Mouse (Mus musculus): ENCODE measurements around the gene 4930550C14Rik. TPM values are rescaled to one million over a fixed set of nuclear protein-coding genes. Genes with fewer than 3 reads are reported as not detected.

Gene 4930550C14Rik
- polyA plus RNA-seq, 1 experiment from 2014 or later: 0.16 TPM

- WGBS: 92% methylated on average over 5 of the region's 5 CpGs
- no peak overlapping the region for H3K4me2 ChIP-seq (ENCODE audit: low read depth, low read length)
- no peaks in the 10 kb centered on the region for H3K27me3 ChIP-seq (ENCODE audit: control insufficient read depth, insufficient read depth, low read length)
- ATAC-seq (ENCODE audit: low read depth): no peak
- H3K4me1 ChIP-seq (ENCODE audit: control insufficient read depth, insufficient read depth, low read length): no peaks in the 10 kb centered on the region
- H3K27ac ChIP-seq (ENCODE audit: low read depth, low read length): no peak overlapping the region
- H3K9me3 ChIP-seq (ENCODE audit: control insufficient read depth, low read length): no peaks in the 10 kb centered on the region
- no peak overlapping the region for H3K4me3 ChIP-seq (ENCODE audit: low read depth, low read length)
- no peaks in the 10 kb centered on the region for H3K36me3 ChIP-seq (ENCODE audit: control insufficient read depth, insufficient read depth, low read length)
- H3K9ac ChIP-seq (replicated peaks; ENCODE audit: low read depth, low read length): no peak overlapping the region
These were observed 21.0 kb upstream of the 4930550C14Rik start for GRCm38 (mm10) chr9:53381113-53381615.

DNA sequence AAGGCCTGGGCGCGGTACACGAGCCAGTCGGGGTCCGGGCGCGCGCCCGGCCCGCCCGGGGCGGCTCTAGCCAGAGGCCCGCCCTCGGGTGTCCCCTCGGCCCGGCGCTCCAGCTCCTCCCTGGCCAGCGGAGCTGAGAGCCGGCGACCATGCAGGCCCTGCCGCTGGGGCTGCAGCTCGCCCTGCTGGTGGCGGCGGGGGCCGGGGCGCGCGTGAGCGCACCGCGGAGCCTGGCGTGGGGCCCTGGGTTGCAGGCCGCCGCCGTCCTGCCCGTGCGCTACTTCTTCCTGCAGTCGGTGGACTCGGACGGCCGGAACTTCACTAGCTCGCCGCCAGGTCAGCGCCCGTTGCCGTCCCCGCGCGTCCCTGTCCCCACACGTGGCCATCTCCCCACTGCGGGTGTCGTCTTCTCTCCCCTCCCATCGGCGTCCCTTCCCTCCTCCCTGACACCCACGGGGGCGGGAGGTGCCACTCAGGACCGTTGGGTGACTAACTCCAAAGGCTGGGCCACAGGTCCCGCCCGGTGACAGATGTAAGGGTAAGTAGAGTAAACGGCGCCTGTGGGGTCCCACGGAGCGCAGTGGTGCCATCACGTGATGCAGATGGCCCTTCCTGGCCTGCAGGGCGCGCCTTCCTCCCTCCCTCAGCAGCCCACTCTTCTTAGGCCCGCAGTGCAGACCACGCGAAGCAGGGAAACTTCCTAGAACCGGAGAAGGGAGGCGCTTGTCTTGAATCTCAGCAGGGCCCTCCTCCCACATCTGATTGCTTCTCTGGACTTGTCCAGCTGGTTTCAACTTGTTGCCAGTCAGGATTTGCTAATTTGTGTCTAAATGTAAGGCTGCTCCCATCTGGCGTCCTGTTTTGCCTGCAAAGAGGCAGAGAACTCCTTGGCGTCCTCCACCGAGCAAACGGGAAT lies 17.9 kb upstream of the 4930550C14Rik start, which contains the start of gene Kdelc2:
Gene Kdelc2 (plus strand): TSS at position 75 of the 916 bp plus-strand sequence.
- Histone ChIP-seq H3K9ac (replicated peaks; ENCODE audit: low read depth, low read length) (peak within 1 kb of the TSS; percentile 55), H3K9me3 (ENCODE audit: control insufficient read depth, low read length) (no peaks in the 10 kb centered on the region), H3K36me3 (ENCODE audit: control insufficient read depth, insufficient read depth, low read length) (no peaks in the 10 kb centered on the region), H3K27ac (ENCODE audit: low read depth, low read length) (peak within 1 kb of the TSS; percentile 78), H3K4me3 (ENCODE audit: low read depth, low read length) (peak within 1 kb of the TSS; percentile 63), H3K4me2 (ENCODE audit: low read depth, low read length) (peak within 1 kb of the TSS; percentile 98), H3K27me3 (ENCODE audit: control insufficient read depth, insufficient read depth, low read length) (no peaks in the 10 kb centered on the region), H3K4me1 (ENCODE audit: control insufficient read depth, insufficient read depth, low read length) (no peaks in the 10 kb centered on the region)
- ATAC-seq (ENCODE audit: low read depth): peak; percentile 96
- under 1% methylated on average over 71 of the region's 75 CpGs for WGBS

GRCm38 (mm10) chr9:53384873-53385272 lies 17.3 kb upstream of the 4930550C14Rik start:
- peak overlapping the region; percentile 63 for H3K4me3 ChIP-seq (ENCODE audit: low read depth, low read length)
- H3K27ac ChIP-seq (ENCODE audit: low read depth, low read length): no peak overlapping the region; the same call in 1 of the 2 replicates
- no peak overlapping the region for H3K9ac ChIP-seq (replicated peaks; ENCODE audit: low read depth, low read length)
- peak overlapping the region; percentile 98 for H3K4me2 ChIP-seq (ENCODE audit: low read depth, low read length)
- H3K36me3 ChIP-seq (ENCODE audit: control insufficient read depth, insufficient read depth, low read length): no peaks in the 10 kb centered on the region
- H3K4me1 ChIP-seq (ENCODE audit: control insufficient read depth, insufficient read depth, low read length): no peaks in the 10 kb centered on the region
- no peaks in the 10 kb centered on the region for H3K9me3 ChIP-seq (ENCODE audit: control insufficient read depth, low read length)
- ATAC-seq (ENCODE audit: low read depth): peak; percentile 10; the same call in 1 of the 2 replicates
- H3K27me3 ChIP-seq (ENCODE audit: control insufficient read depth, insufficient read depth, low read length): no peaks in the 10 kb centered on the region
- WGBS: 14% methylated on average over 8 of the region's 8 CpGs

DNA sequence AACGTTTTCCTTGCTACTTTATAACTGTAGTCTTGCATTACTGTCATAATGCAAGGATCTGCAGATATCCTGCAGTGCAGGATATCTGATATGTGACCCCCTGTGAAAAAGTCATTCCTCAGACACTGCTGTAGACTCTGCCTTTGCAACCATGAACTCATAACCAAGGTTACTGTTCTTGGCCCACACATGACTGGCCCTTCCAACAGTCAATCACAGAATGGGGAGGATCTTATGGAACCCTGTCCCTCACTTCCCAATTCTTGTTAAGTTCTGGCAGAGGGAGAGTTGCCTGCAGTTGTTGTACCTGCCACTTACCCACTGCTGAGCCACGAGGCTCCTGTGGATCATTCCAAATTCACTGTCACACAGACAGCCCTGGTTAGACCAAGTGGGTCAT lies 14.7 kb upstream of the 4930550C14Rik start:
- H3K4me1 ChIP-seq (ENCODE audit: control insufficient read depth, insufficient read depth, low read length): no peaks in the 10 kb centered on the region
- H3K4me3 ChIP-seq (ENCODE audit: low read depth, low read length): no peak overlapping the region
- ATAC-seq (ENCODE audit: low read depth): no peak
- H3K4me2 ChIP-seq (ENCODE audit: low read depth, low read length): no peak overlapping the region
- H3K36me3 ChIP-seq (ENCODE audit: control insufficient read depth, insufficient read depth, low read length): no peaks in the 10 kb centered on the region
- 71% methylated on average over 2 of the region's 2 CpGs for WGBS
- H3K27me3 ChIP-seq (ENCODE audit: control insufficient read depth, insufficient read depth, low read length): no peaks in the 10 kb centered on the region
- no peak overlapping the region for H3K9ac ChIP-seq (replicated peaks; ENCODE audit: low read depth, low read length)
- no peak overlapping the region for H3K27ac ChIP-seq (ENCODE audit: low read depth, low read length)
- H3K9me3 ChIP-seq (ENCODE audit: control insufficient read depth, low read length): no peaks in the 10 kb centered on the region

DNA sequence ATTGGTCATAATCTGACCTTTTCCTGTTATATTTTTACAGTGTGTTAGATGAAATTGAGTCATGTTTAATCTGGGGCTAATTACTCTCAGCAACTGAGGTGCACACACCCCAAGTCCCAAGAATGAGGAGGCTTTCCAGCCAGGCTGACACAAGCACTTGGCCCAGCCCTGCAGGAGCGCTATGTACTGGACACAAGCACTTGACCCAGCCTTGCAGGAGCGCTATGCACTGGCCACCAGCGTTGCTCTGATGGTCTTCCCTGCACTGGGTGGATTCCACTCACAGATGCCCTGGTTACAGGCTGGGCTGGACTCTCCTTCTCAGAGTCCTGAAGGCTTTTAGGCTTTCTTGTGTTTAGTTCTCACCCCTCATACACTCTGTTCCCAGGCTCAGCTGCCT lies 13.0 kb upstream of the 4930550C14Rik start:
- no peaks in the 10 kb centered on the region for H3K27me3 ChIP-seq (ENCODE audit: control insufficient read depth, insufficient read depth, low read length)
- H3K9ac ChIP-seq (replicated peaks; ENCODE audit: low read depth, low read length): no peak overlapping the region
- no peak for ATAC-seq (ENCODE audit: low read depth)
- H3K4me2 ChIP-seq (ENCODE audit: low read depth, low read length): no peak overlapping the region
- WGBS: 84% methylated on average over 3 of the region's 3 CpGs
- no peaks in the 10 kb centered on the region for H3K36me3 ChIP-seq (ENCODE audit: control insufficient read depth, insufficient read depth, low read length)
- no peak overlapping the region for H3K4me3 ChIP-seq (ENCODE audit: low read depth, low read length)
- no peaks in the 10 kb centered on the region for H3K9me3 ChIP-seq (ENCODE audit: control insufficient read depth, low read length)
- no peak overlapping the region for H3K27ac ChIP-seq (ENCODE audit: low read depth, low read length)
- H3K4me1 ChIP-seq (ENCODE audit: control insufficient read depth, insufficient read depth, low read length): no peaks in the 10 kb centered on the region

DNA sequence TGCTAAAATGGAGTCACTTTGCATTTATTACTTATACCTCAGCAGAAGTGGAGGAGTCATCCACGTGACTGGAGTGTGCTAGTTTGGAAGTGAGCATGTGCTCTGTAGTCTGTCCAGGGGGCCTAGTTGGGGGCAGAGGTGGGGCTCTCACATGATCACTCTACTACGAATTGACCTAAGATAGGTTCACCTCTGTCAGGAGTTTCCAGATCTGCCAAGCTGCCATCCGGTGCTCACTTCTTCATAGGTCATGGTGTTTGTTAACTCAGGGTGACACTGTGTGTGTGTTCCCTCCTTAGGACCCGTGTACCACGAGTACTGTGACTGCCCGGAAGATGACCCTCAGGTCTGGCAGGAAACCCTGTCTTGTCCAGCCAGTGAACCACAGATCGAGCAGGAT lies 12.0 kb upstream of the 4930550C14Rik start:
- no peak for ATAC-seq (ENCODE audit: low read depth)
- no peak overlapping the region for H3K4me3 ChIP-seq (ENCODE audit: low read depth, low read length)
- H3K4me1 ChIP-seq (ENCODE audit: control insufficient read depth, insufficient read depth, low read length): no peaks in the 10 kb centered on the region
- H3K4me2 ChIP-seq (ENCODE audit: low read depth, low read length): no peak overlapping the region
- H3K36me3 ChIP-seq (ENCODE audit: control insufficient read depth, insufficient read depth, low read length): no peaks in the 10 kb centered on the region
- no peak overlapping the region for H3K27ac ChIP-seq (ENCODE audit: low read depth, low read length)
- H3K9ac ChIP-seq (replicated peaks; ENCODE audit: low read depth, low read length): no peak overlapping the region
- no peaks in the 10 kb centered on the region for H3K9me3 ChIP-seq (ENCODE audit: control insufficient read depth, low read length)
- H3K27me3 ChIP-seq (ENCODE audit: control insufficient read depth, insufficient read depth, low read length): no peaks in the 10 kb centered on the region
- 88% methylated on average over 7 of the region's 7 CpGs for WGBS

DNA sequence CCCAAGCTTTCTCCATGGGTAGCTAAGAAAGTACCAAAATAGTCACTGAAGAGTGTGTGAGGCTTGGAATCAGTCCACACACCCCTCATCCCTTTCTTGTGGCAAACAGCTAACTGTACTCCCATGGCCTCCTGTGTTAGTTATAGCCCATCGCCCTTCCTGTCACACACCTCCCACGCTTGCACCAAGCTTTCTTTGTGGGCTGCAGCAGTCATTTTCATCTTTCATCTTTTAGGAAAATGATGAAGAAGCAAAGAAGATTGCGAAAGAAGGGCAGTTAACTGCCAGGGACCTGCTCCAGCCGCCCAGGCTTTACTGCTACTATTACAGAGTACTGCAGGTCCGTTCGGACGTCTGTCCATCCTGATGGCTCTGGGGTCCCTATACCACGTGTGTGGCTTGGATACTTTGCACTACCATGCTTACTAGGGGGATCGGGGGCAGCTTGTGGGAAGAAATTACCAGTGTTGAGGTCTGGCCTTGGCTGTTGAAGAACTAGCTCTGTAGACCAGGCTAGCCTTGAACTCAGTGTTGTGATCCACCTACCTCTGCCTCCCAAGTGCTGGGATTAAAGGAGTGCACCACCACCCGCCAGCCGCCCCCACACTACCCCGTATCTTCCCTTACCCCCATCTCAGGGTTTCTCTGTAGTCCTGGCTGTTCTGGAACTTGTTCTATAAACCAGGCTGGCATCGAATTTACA lies 4.3 kb upstream of the 4930550C14Rik start:
- Histone ChIP-seq H3K4me1 (ENCODE audit: control insufficient read depth, insufficient read depth, low read length) (peaks cover 9% of the 10 kb centered on the region; the same call in 1 of the 2 replicates), H3K27me3 (ENCODE audit: control insufficient read depth, insufficient read depth, low read length) (no peaks in the 10 kb centered on the region), H3K9ac (replicated peaks; ENCODE audit: low read depth, low read length) (no peak overlapping the region), H3K9me3 (ENCODE audit: control insufficient read depth, low read length) (no peaks in the 10 kb centered on the region), H3K4me3 (ENCODE audit: low read depth, low read length) (no peak overlapping the region), H3K4me2 (ENCODE audit: low read depth, low read length) (no peak overlapping the region), H3K27ac (ENCODE audit: low read depth, low read length) (no peak overlapping the region), H3K36me3 (ENCODE audit: control insufficient read depth, insufficient read depth, low read length) (no peaks in the 10 kb centered on the region)
- WGBS: 84% methylated on average over 13 of the region's 13 CpGs
- no peak for ATAC-seq (ENCODE audit: low read depth)

- Histone ChIP-seq H3K4me1 (ENCODE audit: control insufficient read depth, insufficient read depth, low read length) (peaks cover 12% of the 10 kb centered on the region; the same call in 1 of the 2 replicates), H3K4me2 (ENCODE audit: low read depth, low read length) (no peak overlapping the region), H3K9ac (replicated peaks; ENCODE audit: low read depth, low read length) (no peak overlapping the region), H3K27ac (ENCODE audit: low read depth, low read length) (no peak overlapping the region), H3K4me3 (ENCODE audit: low read depth, low read length) (no peak overlapping the region), H3K36me3 (ENCODE audit: control insufficient read depth, insufficient read depth, low read length) (no peaks in the 10 kb centered on the region), H3K27me3 (ENCODE audit: control insufficient read depth, insufficient read depth, low read length) (no peaks in the 10 kb centered on the region), H3K9me3 (ENCODE audit: control insufficient read depth, low read length) (no peaks in the 10 kb centered on the region)
- 10% methylated on average over 5 of the region's 5 CpGs for WGBS
- ATAC-seq (ENCODE audit: low read depth): no peak
These were observed 3.8 kb upstream of the 4930550C14Rik start for GRCm38 (mm10) chr9:53398388-53398700.

DNA sequence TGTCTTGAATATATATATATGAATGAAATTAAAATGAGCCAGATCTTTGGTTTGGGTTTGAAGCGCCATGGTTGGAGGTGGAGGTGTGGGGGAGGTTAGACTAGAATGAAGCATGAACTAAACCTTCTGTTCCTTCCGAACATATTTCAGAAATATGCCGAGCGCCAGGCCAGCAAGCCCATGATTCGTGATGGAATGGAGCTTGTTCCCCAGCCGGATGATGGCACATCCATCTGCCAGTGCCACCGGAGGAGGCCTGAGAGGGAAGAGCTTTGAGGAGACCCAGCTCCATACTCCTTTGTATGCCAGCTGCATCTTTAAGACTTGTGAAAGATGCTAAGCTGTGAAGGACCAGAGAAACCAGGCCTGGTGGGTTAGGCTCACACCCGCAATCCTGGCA lies 2.6 kb upstream of the 4930550C14Rik start:
- ATAC-seq (ENCODE audit: low read depth): no peak

More for the DNA sequence above, 2.6 kb upstream of the 4930550C14Rik start:
- WGBS: 92% methylated on average over 8 of the region's 8 CpGs
- Histone ChIP-seq H3K36me3 (ENCODE audit: control insufficient read depth, insufficient read depth, low read length) (no peaks in the 10 kb centered on the region), H3K9ac (replicated peaks; ENCODE audit: low read depth, low read length) (no peak overlapping the region), H3K4me1 (ENCODE audit: control insufficient read depth, insufficient read depth, low read length) (peaks cover 12% of the 10 kb centered on the region; the same call in 1 of the 2 replicates), H3K4me2 (ENCODE audit: low read depth, low read length) (no peak overlapping the region), H3K4me3 (ENCODE audit: low read depth, low read length) (no peak overlapping the region), H3K27ac (ENCODE audit: low read depth, low read length) (no peak overlapping the region), H3K27me3 (ENCODE audit: control insufficient read depth, insufficient read depth, low read length) (no peaks in the 10 kb centered on the region), H3K9me3 (ENCODE audit: control insufficient read depth, low read length) (no peaks in the 10 kb centered on the region)

All from neural tube, embryonic 14.5 days (tissue).